Mouse (Mus musculus) MEL (cell line): ENCODE data around the gene a.
A peak's percentile ranks its signal among the peaks of the same experiment; 100 is the strongest.

ENCODE experiments used
- CHD1 ChIP-seq: IDR thresholded peaks from 2 replicates; pipeline ENCODE4 v1.6.1; 2012; ENCODE audit warnings: low read depth, mild to moderate bottlenecking, inconsistent platforms, low read length, improper control_type of control experiment
- CHD2 ChIP-seq: IDR thresholded peaks from 2 replicates; pipeline ENCODE4 v1.6.1; 2011; ENCODE audit warnings: low read length, improper control_type of control experiment
- CTCF ChIP-seq, 3 experiments: IDR thresholded peaks in 2 of 3; conservative IDR thresholded peaks in 1 of 3; 2 replicates each; pipeline ENCODE4 v1.5.1; 2011 to 2012; ENCODE audit warnings: low read length in 3 of 3, low read depth in 2 of 3, mild to moderate bottlenecking in 2 of 3, improper control_type of control experiment in 1 of 3, inconsistent platforms in 1 of 3, mixed read lengths in 1 of 3, moderate library complexity in 1 of 3; ENCODE audit not compliant: control insufficient read depth in 1 of 3, insufficient read depth in 1 of 3, poor library complexity in 1 of 3, severe bottlenecking in 1 of 3
- EP300 ChIP-seq, 2 experiments: IDR thresholded peaks; 2 replicates each; pipeline ENCODE4 v1.6.1; 2011; ENCODE audit warnings: improper control_type of control experiment in 2 of 2, low read length in 2 of 2, low read depth in 1 of 2, mild to moderate bottlenecking in 1 of 2
- MAZ ChIP-seq: IDR thresholded peaks from 2 replicates; pipeline ENCODE4 v1.6.1; 2012; ENCODE audit warnings: low read depth, mild to moderate bottlenecking, inconsistent platforms, low read length, improper control_type of control experiment
- MXI1 ChIP-seq: IDR thresholded peaks from 2 replicates; pipeline ENCODE4 v1.6.1; 2011; ENCODE audit warnings: mild to moderate bottlenecking, low read depth, low read length, improper control_type of control experiment
- MYB ChIP-seq: IDR thresholded peaks from 2 replicates; pipeline ENCODE4 v1.6.1; 2011; ENCODE audit warnings: mild to moderate bottlenecking, low read depth, low read length, improper control_type of control experiment
- SIN3A ChIP-seq: IDR thresholded peaks from 2 replicates; pipeline ENCODE4 v1.6.1; 2012; ENCODE audit warnings: low read length, improper control_type of control experiment, inconsistent platforms
- TAL1 ChIP-seq: IDR thresholded peaks from 2 replicates; pipeline ENCODE4 v1.6.1; 2012; ENCODE audit warnings: mild to moderate bottlenecking, inconsistent platforms, low read length, moderate library complexity, mixed read lengths
- ZC3H11A ChIP-seq: IDR thresholded peaks from 2 replicates; pipeline ENCODE4 v1.6.1; 2012; ENCODE audit warnings: low read depth, mild to moderate bottlenecking, inconsistent platforms, low read length, improper control_type of control experiment
- ZNF384 ChIP-seq: IDR thresholded peaks from 2 replicates; pipeline ENCODE4 v1.6.1; 2012; ENCODE audit warnings: low read depth, mild to moderate bottlenecking, inconsistent platforms, low read length, improper control_type of control experiment

DNA sequence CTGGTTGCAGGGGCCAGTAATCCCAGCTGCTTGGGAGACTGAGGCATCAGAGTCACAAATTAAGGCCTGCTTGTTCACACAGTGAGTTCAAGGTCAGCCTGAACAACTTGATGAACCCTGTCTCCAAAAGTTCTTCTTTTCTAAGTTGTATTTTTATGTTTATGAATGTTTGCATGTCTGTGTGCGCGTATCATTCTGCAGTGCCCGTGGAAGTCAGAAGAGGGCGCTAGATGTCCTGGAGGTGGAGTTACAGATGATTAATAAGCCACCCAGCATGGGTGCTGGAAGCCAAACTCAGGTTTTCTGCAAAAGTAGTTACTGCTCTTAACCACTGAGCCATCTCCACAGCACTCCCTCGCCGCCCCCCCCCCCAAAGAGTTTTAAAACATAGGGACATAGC is 118.6 kb downstream of the a start:
- TF ChIP-seq CHD2 = no peak
- no peak for TF ChIP-seq ZC3H11A
- TF ChIP-seq MYB = no peak
- TF ChIP-seq MAZ = no peak
- peak; percentile 49 to 57 (median 56) for TF ChIP-seq CTCF (IDR thresholded peaks at IDR 0.05 in 2 of 3, conservative IDR thresholded peaks at IDR 0.05 in 1 of 3; ENCODE audit: control insufficient read depth in 1 of 3, insufficient read depth in 1 of 3, low read depth in 2 of 3, low read length in 3 of 3, poor library complexity in 1 of 3, severe bottlenecking in 1 of 3)
- no peak for TF ChIP-seq CHD1
- TF ChIP-seq SIN3A = no peak
- no peak for TF ChIP-seq EP300 (IDR thresholded peaks at IDR 0.05; ENCODE audit: low read depth in 1 of 2, low read length in 2 of 2)
- no peak for TF ChIP-seq ZNF384
- TF ChIP-seq MXI1 = no peak
- no peak for TF ChIP-seq TAL1
